Mouse (Mus musculus): ENCODE measurements around the gene Smad3. TPM values are rescaled to one million over a fixed set of nuclear protein-coding genes. Genes with fewer than 3 reads are reported as not detected.

Smad3 gene
- total and polyA plus RNA-seq, 3 experiments, result 7.5 to 10.2 TPM; not detected in 1

- no peaks in the 10 kb centered on the region for H3K79me2 ChIP-seq (ENCODE audit: control insufficient read depth, insufficient read depth, low read length, poor library complexity)
- no peak overlapping the region for H3K27ac ChIP-seq (ENCODE audit: control insufficient read depth, low read depth, low read length)
- H3K4me3 ChIP-seq (ENCODE audit: control insufficient read depth in 1 of 2, insufficient read depth in 1 of 2, low read depth in 2 of 2, low read length in 2 of 2), result no peak overlapping the region
- H3K27me3 ChIP-seq (ENCODE audit: control insufficient read depth in 1 of 2, insufficient read depth in 2 of 2, low read length in 2 of 2), result no peaks in the 10 kb centered on the region
- no peak for DNase-seq (ENCODE audit: low read depth, low spot score)
- no peaks in the 10 kb centered on the region for H3K9me3 ChIP-seq (replicated peaks; ENCODE audit: insufficient read depth, low read length)
- H3K9ac ChIP-seq (ENCODE audit: control insufficient read depth, low read depth, low read length, poor library complexity, severe bottlenecking), result no peak overlapping the region
- H3K36me3 ChIP-seq (ENCODE audit: control insufficient read depth in 1 of 2, insufficient read depth in 2 of 2, low read length in 2 of 2), result peaks cover 0 to 5% of the 10 kb centered on the region in 2 experiments; a peak in 2 of 4 replicates
- no peaks in the 10 kb centered on the region for H3K4me1 ChIP-seq (ENCODE audit: control insufficient read depth in 1 of 2, insufficient read depth in 2 of 2, low read length in 2 of 2)
- no peak for TF ChIP-seq ZNF384 (IDR thresholded peaks at IDR 0.05; ENCODE audit: low read depth, low read length)
- TF ChIP-seq CHD1 (IDR thresholded peaks at IDR 0.05; ENCODE audit: low read depth, low read length), result no peak
- TF ChIP-seq USF2 (IDR thresholded peaks at IDR 0.05; ENCODE audit: borderline replicate concordance in 1 of 2, insufficient read depth in 1 of 2, low read depth in 1 of 2, low read length in 2 of 2), result no peak
- TF ChIP-seq MAFK (IDR thresholded peaks at IDR 0.05; ENCODE audit: borderline replicate concordance, low read depth, low read length), result no peak
- TF ChIP-seq EP300 (IDR thresholded peaks at IDR 0.05; ENCODE audit: low read depth in 1 of 2, low read length in 2 of 2), result no peak
- no peak for TF ChIP-seq SIN3A (IDR thresholded peaks at IDR 0.05; ENCODE audit: low read length)
- TF ChIP-seq POLR2A (IDR thresholded peaks at IDR 0.05; ENCODE audit: control insufficient read depth in 1 of 2, insufficient read depth in 1 of 2, low read depth in 1 of 2, low read length in 2 of 2, poor library complexity in 1 of 2), result no peak
- no peak for TF ChIP-seq NELFE (IDR thresholded peaks at IDR 0.05; ENCODE audit: low read depth, low read length)
- TF ChIP-seq MAX (IDR thresholded peaks at IDR 0.05; ENCODE audit: low read length), result no peak
- TF ChIP-seq CHD2 (IDR thresholded peaks at IDR 0.05; ENCODE audit: low read length), result no peak
- TF ChIP-seq MYB (IDR thresholded peaks at IDR 0.05; ENCODE audit: low read depth, low read length), result no peak
- no peak for TF ChIP-seq ELF1 (IDR thresholded peaks at IDR 0.05; ENCODE audit: low read depth, low read length)
- TF ChIP-seq JUND (IDR thresholded peaks at IDR 0.05; ENCODE audit: low read depth, low read length), result no peak
These were observed 132.6 kb downstream of the Smad3 start for GRCm38 (mm10) chr9:63625090-63625756.

- Histone ChIP-seq H3K4me1 (ENCODE audit: control insufficient read depth in 1 of 2, insufficient read depth in 2 of 2, low read length in 2 of 2) (no peaks in the 10 kb centered on the region), H3K27me3 (ENCODE audit: control insufficient read depth in 1 of 2, insufficient read depth in 2 of 2, low read length in 2 of 2) (no peaks in the 10 kb centered on the region), H3K9ac (ENCODE audit: control insufficient read depth, low read depth, low read length, poor library complexity, severe bottlenecking) (no peak overlapping the region), H3K79me2 (ENCODE audit: control insufficient read depth, insufficient read depth, low read length, poor library complexity) (no peaks in the 10 kb centered on the region), H3K27ac (ENCODE audit: control insufficient read depth, low read depth, low read length) (no peak overlapping the region), H3K36me3 (ENCODE audit: control insufficient read depth in 1 of 2, insufficient read depth in 2 of 2, low read length in 2 of 2) (peaks cover 0 to 5% of the 10 kb centered on the region in 2 experiments; a peak in 2 of 4 replicates), H3K4me3 (ENCODE audit: control insufficient read depth in 1 of 2, insufficient read depth in 1 of 2, low read depth in 2 of 2, low read length in 2 of 2) (no peak overlapping the region), H3K9me3 (replicated peaks; ENCODE audit: insufficient read depth, low read length) (no peaks in the 10 kb centered on the region)
- DNase-seq (ENCODE audit: low read depth, low spot score), result no peak
- TF ChIP-seq ZNF384 (IDR thresholded peaks at IDR 0.05; ENCODE audit: low read depth, low read length), result no peak
- TF ChIP-seq MAX (IDR thresholded peaks at IDR 0.05; ENCODE audit: low read length), result no peak
- peak; percentile 13; the same call in 1 of the 2 replicates for TF ChIP-seq RAD21 (IDR thresholded peaks at IDR 0.05; ENCODE audit: low read depth, low read length)
- TF ChIP-seq UBTF (IDR thresholded peaks at IDR 0.05; ENCODE audit: borderline replicate concordance, insufficient read depth, low read depth, low read length), result no peak
- TF ChIP-seq E2F4 (IDR thresholded peaks at IDR 0.05; ENCODE audit: borderline replicate concordance, low read depth, low read length), result no peak
- TF ChIP-seq ETS1 (IDR thresholded peaks at IDR 0.05; ENCODE audit: low read depth, low read length), result no peak
- TF ChIP-seq USF1 (IDR thresholded peaks at IDR 0.05; ENCODE audit: low read depth, low read length), result no peak
- TF ChIP-seq ZKSCAN1 (IDR thresholded peaks at IDR 0.05; ENCODE audit: low read depth, low read length), result no peak
- TF ChIP-seq CTCF (IDR thresholded peaks at IDR 0.05 in 2 of 3, conservative IDR thresholded peaks at IDR 0.05 in 1 of 3; ENCODE audit: control insufficient read depth in 1 of 3, insufficient read depth in 1 of 3, low read depth in 2 of 3, low read length in 3 of 3, poor library complexity in 1 of 3, severe bottlenecking in 1 of 3), result peak in 2 of 3 experiments; percentile 14 to 22; a peak in 1 of 6 replicates
- TF ChIP-seq TBP (IDR thresholded peaks at IDR 0.05; ENCODE audit: low read depth, low read length), result no peak
- no peak for TF ChIP-seq KAT2A (conservative IDR thresholded peaks at IDR 0.05; ENCODE audit: low read depth, low read length)
- no peak for TF ChIP-seq BHLHE40 (IDR thresholded peaks at IDR 0.05; ENCODE audit: borderline replicate concordance, low read depth, low read length)
- no peak for TF ChIP-seq ZC3H11A (IDR thresholded peaks at IDR 0.05; ENCODE audit: low read depth, low read length)
- TF ChIP-seq GATA1 (IDR thresholded peaks at IDR 0.05; ENCODE audit: low read depth, low read length), result no peak
- no peak for TF ChIP-seq ZMIZ1 (IDR thresholded peaks at IDR 0.05; ENCODE audit: low read depth, low read length)
- no peak for TF ChIP-seq JUND (IDR thresholded peaks at IDR 0.05; ENCODE audit: low read depth, low read length)
- no peak for TF ChIP-seq GABPA (IDR thresholded peaks at IDR 0.05; ENCODE audit: low read depth, low read length)
- TF ChIP-seq SIN3A (IDR thresholded peaks at IDR 0.05; ENCODE audit: low read length), result no peak
- peak; percentile 20; the same call in 1 of the 2 replicates for TF ChIP-seq SMC3 (IDR thresholded peaks at IDR 0.05; ENCODE audit: low read depth, low read length)
- no peak for TF ChIP-seq USF2 (IDR thresholded peaks at IDR 0.05; ENCODE audit: borderline replicate concordance in 1 of 2, insufficient read depth in 1 of 2, low read depth in 1 of 2, low read length in 2 of 2)
- TF ChIP-seq POLR2AphosphoS5 (IDR thresholded peaks at IDR 0.05; ENCODE audit: borderline replicate concordance, low read depth, low read length), result no peak
These were observed 133.8 kb downstream of the Smad3 start for GRCm38 (mm10) chr9:63623895-63624569.
